Mouse (Mus musculus): ENCODE data around the gene Cps1. TPM values are rescaled to one million over a fixed set of nuclear protein-coding genes. Genes with fewer than 3 reads are reported as not detected.

The Cps1 gene
- under 1 TPM in 1 of 2 experiments, not detected in 1; 0.06 TPM for total RNA-seq (2021)

GRCm38 (mm10) chr1:67122797-67123196 is at the start of gene Cps1:
TSS of gene Cps1 (plus strand) at chr1:67123026.
- intact Hi-C loops (cut with DNase I): no loop called here
- DNase-seq: no peak

GRCm38 (mm10) chr1:67077739-67078138 is 45.1 kb upstream of the Cps1 start:
- no peak for DNase-seq
- intact Hi-C loops (cut with DNase I): no loop called here

GRCm38 (mm10) chr1:67078666-67079065 is 44.2 kb upstream of the Cps1 start:
- no peak for DNase-seq
- intact Hi-C loops (cut with DNase I): no loop called here

- no peak for DNase-seq
These were observed 43.7 kb upstream of the Cps1 start for GRCm38 (mm10) chr1:67079146-67079545.

GRCm38 (mm10) chr1:67092473-67092872 is 30.4 kb upstream of the Cps1 start:
- intact Hi-C loops (cut with DNase I): no loop called here

More at GRCm38 (mm10) chr1:67079146-67079545, 43.7 kb upstream of the Cps1 start:
- intact Hi-C loops (cut with DNase I): no loop called here

GRCm38 (mm10) chr1:67099215-67099614 is 23.6 kb upstream of the Cps1 start:
- DNase-seq: no peak
- intact Hi-C loops (cut with DNase I): no loop called here

More at GRCm38 (mm10) chr1:67092473-67092872, 30.4 kb upstream of the Cps1 start:
- no peak for DNase-seq

GRCm38 (mm10) chr1:67103476-67104248 is 19.2 kb upstream of the Cps1 start:
- intact Hi-C loops (cut with DNase I): no loop called here
- no peak for DNase-seq

- intact Hi-C loops (cut with DNase I): no loop called here
- no peak for DNase-seq
These were observed 11.1 kb upstream of the Cps1 start for GRCm38 (mm10) chr1:67111621-67112298.

GRCm38 (mm10) chr1:67113343-67114030 is 9.3 kb upstream of the Cps1 start:
- no peak for DNase-seq
- intact Hi-C loops (cut with DNase I): no loop called here

- intact Hi-C loops (cut with DNase I): no loop called here
- no peak for DNase-seq
These were observed 6.3 kb upstream of the Cps1 start for GRCm38 (mm10) chr1:67116571-67116970.

GRCm38 (mm10) chr1:67117778-67118177 is 5.0 kb upstream of the Cps1 start:
- intact Hi-C loops (cut with DNase I): no loop called here
- no peak for DNase-seq

GRCm38 (mm10) chr1:67125433-67125832 is 2.6 kb downstream of the Cps1 start:
- DNase-seq: no peak
- intact Hi-C loops (cut with DNase I): no loop called here

- DNase-seq: no peak
- intact Hi-C loops (cut with DNase I): no loop called here
These were observed 21.1 kb downstream of the Cps1 start for GRCm38 (mm10) chr1:67143939-67144338.

- DNase-seq: no peak
- intact Hi-C loops (cut with DNase I): no loop called here
These were observed 28.4 kb downstream of the Cps1 start for GRCm38 (mm10) chr1:67151246-67151645.

- intact Hi-C loops (cut with DNase I): no loop called here
- DNase-seq: no peak
These were observed 44.5 kb downstream of the Cps1 start for GRCm38 (mm10) chr1:67167283-67167682.

- peak; percentile 17 to 44 for DNase-seq
- intact Hi-C loops (cut with DNase I): loop anchor here (10.0 kb wide), 1 partner anchor 464 kb away; no protein-coding TSS in a partner anchor
These were observed 58.3 kb downstream of the Cps1 start for GRCm38 (mm10) chr1:67181165-67181564.

GRCm38 (mm10) chr1:67182201-67182600 is 59.4 kb downstream of the Cps1 start:
- DNase-seq: no peak
- intact Hi-C loops (cut with DNase I): loop anchor here (10.0 kb wide), 1 partner anchor 463 kb away; no protein-coding TSS in a partner anchor

GRCm38 (mm10) chr1:67183532-67183931 is 60.7 kb downstream of the Cps1 start:
- no peak for DNase-seq
- intact Hi-C loops (cut with DNase I): loop anchor here (10.0 kb wide), 1 partner anchor 461 kb away; no protein-coding TSS in a partner anchor

GRCm38 (mm10) chr1:67184134-67184533 is 61.3 kb downstream of the Cps1 start:
- intact Hi-C loops (cut with DNase I): loop anchor here (10.0 kb wide), 1 partner anchor 461 kb away; no protein-coding TSS in a partner anchor
- no peak for DNase-seq

- intact Hi-C loops (cut with DNase I): no loop called here
- DNase-seq: no peak
These were observed 74.5 kb downstream of the Cps1 start for GRCm38 (mm10) chr1:67197335-67197734.

GRCm38 (mm10) chr1:67218339-67218944 is 95.6 kb downstream of the Cps1 start:
- intact Hi-C loops (cut with DNase I): no loop called here
- DNase-seq: no peak

All from heart, postnatal 36 days (tissue).